Mouse (Mus musculus): Measurements from ENCODE around the gene Gm6096. TPM values are rescaled to one million over a fixed set of nuclear protein-coding genes. Genes with fewer than 3 reads are reported as not detected.

The Gm6096 gene
- polyA plus RNA-seq, 1 experiment: 0.13 TPM

DNA sequence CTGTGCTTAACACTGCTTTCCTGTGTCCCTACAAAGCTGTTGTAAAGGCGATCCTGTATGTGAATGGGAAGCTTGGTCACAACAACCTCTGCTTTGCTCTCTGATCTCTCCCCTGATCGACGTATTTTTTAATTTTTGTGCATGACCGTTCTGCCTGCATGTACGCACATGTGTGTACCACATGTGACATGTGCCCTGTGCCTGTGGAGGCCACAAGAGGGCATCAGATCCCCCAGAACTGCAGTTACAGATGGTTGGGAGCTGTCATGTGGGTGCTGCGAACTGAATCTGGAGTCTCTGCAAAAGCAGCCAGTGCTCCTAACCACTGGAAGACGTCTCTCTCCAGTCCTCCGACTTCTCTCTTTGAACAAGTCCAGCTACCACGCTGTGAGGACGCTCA lies 28.5 kb upstream of the Gm6096 start:
- Histone ChIP-seq H3K79me2 (ENCODE audit: control insufficient read depth, insufficient read depth) (peaks cover 38% of the 10 kb centered on the region), H3K27me3 (ENCODE audit: control insufficient read depth, insufficient read depth, insufficient read length) (no peaks in the 10 kb centered on the region), H3K4me2 (ENCODE audit: low read depth) (no peak overlapping the region), H3K4me3 (no peak overlapping the region), H3K36me3 (ENCODE audit: control insufficient read depth, insufficient read depth) (peaks cover 43% of the 10 kb centered on the region), H3ac (ENCODE audit: control insufficient read depth, insufficient read length) (no peak overlapping the region)
- TF ChIP-seq REST (IDR thresholded peaks at IDR 0.05; ENCODE audit: insufficient read depth, insufficient read length) (no peak), CEBPB (IDR thresholded peaks at IDR 0.05; ENCODE audit: insufficient read depth, poor library complexity, severe bottlenecking) (no peak), TCF12 (IDR thresholded peaks at IDR 0.05; ENCODE audit: insufficient read depth, poor library complexity, severe bottlenecking) (no peak), POLR2AphosphoS2 (IDR thresholded peaks at IDR 0.05; ENCODE audit: insufficient read length, low read depth) (no peak), MAX (IDR thresholded peaks at IDR 0.05; ENCODE audit: low read depth) (no peak), POLR2A (IDR thresholded peaks at IDR 0.05; ENCODE audit: insufficient read length, low read depth) (no peak), USF1 (IDR thresholded peaks at IDR 0.05; ENCODE audit: low read depth) (no peak), E2F4 (IDR thresholded peaks at IDR 0.05; ENCODE audit: insufficient read depth) (no peak), MYOG (IDR thresholded peaks at IDR 0.05; ENCODE audit: control insufficient read depth in 1 of 3, insufficient read depth in 1 of 3, insufficient read length in 2 of 3, low read depth in 2 of 3) (no peak), TCF3 (IDR thresholded peaks at IDR 0.05; ENCODE audit: insufficient read length, low read depth) (no peak), SRF (IDR thresholded peaks at IDR 0.05; ENCODE audit: control insufficient read depth, insufficient read length, low read depth) (no peak), MYOD1 (IDR thresholded peaks at IDR 0.05; ENCODE audit: control insufficient read depth in 1 of 3, insufficient read length in 2 of 3, low read depth in 2 of 3) (no peak)

DNA sequence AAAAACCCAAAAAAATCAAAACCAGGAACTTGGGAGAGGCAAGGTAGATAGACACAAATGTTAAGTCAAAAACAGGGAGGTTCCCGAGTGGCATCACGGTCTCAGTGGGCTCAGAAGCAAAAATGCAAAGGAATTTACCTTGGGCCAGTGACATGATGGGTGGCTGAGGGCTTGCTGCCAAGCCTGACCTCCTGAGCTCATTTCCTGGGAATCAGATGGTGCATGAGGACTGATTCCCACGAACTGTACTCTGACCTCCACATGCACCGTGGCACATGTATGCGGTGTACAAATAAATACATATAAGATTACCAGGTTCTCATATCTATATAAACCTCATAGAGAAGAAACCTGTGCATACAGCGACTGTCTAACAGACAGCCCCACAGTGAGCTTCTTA lies 26.5 kb upstream of the Gm6096 start:
- TF ChIP-seq CEBPB (IDR thresholded peaks at IDR 0.05; ENCODE audit: insufficient read depth, poor library complexity, severe bottlenecking): no peak
- TF ChIP-seq USF1 (IDR thresholded peaks at IDR 0.05; ENCODE audit: low read depth): no peak
- no peak for TF ChIP-seq MYOG (IDR thresholded peaks at IDR 0.05; ENCODE audit: control insufficient read depth in 1 of 3, insufficient read depth in 1 of 3, insufficient read length in 2 of 3, low read depth in 2 of 3)
- TF ChIP-seq MAX (IDR thresholded peaks at IDR 0.05; ENCODE audit: low read depth): no peak
- no peak for TF ChIP-seq E2F4 (IDR thresholded peaks at IDR 0.05; ENCODE audit: insufficient read depth)
- no peak for TF ChIP-seq POLR2AphosphoS2 (IDR thresholded peaks at IDR 0.05; ENCODE audit: insufficient read length, low read depth)
- TF ChIP-seq REST (IDR thresholded peaks at IDR 0.05; ENCODE audit: insufficient read depth, insufficient read length): no peak
- TF ChIP-seq MYOD1 (IDR thresholded peaks at IDR 0.05; ENCODE audit: control insufficient read depth in 1 of 3, insufficient read length in 2 of 3, low read depth in 2 of 3): no peak
- TF ChIP-seq TCF12 (IDR thresholded peaks at IDR 0.05; ENCODE audit: insufficient read depth, poor library complexity, severe bottlenecking): no peak
- no peak for TF ChIP-seq SRF (IDR thresholded peaks at IDR 0.05; ENCODE audit: control insufficient read depth, insufficient read length, low read depth)
- TF ChIP-seq TCF3 (IDR thresholded peaks at IDR 0.05; ENCODE audit: insufficient read length, low read depth): no peak
- TF ChIP-seq POLR2A (IDR thresholded peaks at IDR 0.05; ENCODE audit: insufficient read length, low read depth): no peak
- Histone ChIP-seq H3K36me3 (ENCODE audit: control insufficient read depth, insufficient read depth) (peaks cover 33% of the 10 kb centered on the region), H3K4me2 (ENCODE audit: low read depth) (no peak overlapping the region), H3K27me3 (ENCODE audit: control insufficient read depth, insufficient read depth, insufficient read length) (no peaks in the 10 kb centered on the region), H3ac (ENCODE audit: control insufficient read depth, insufficient read length) (no peak overlapping the region), H3K79me2 (ENCODE audit: control insufficient read depth, insufficient read depth) (peaks cover 58% of the 10 kb centered on the region), H3K4me3 (no peak overlapping the region)

DNA sequence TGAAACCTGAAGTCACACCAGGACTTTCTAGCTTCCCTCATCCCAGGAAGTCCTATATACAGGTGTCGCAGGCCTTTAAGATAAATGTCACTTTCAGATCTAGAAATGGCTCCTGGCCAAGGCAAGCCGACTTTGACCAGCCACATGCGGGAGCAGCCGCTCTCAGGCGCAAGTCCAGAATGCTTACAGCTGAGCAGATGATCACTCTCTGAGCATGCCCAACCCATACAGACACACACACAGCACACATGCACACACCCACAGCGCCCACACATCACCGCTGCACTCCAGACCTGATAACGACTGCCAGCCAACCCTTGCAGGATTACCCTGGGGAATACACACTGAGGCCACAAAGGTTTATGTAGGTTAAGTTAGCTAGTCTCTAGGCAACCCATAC lies 24.8 kb upstream of the Gm6096 start:
- H3ac ChIP-seq (ENCODE audit: control insufficient read depth, insufficient read length): no peak overlapping the region
- peak overlapping the region; percentile 74 for H3K4me2 ChIP-seq (ENCODE audit: low read depth)

DNA sequence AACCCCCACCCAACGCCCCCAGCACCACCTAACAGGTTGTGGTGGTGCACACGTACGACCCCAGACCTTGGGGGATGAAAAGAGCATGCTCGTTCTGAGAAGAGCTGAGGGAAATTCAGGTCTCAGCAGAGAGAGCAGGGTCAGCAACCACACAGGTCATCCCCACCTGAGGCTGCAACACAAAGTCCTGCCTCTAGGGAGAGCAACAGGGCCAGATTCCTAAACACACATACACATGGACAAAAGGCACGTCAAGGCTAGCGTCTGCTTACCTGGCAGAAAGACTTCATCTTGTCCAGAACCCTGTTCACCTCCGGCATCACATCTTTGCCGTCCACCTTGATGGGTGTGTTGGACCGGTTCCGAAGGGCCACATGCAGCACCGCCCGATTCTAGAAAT lies 24.0 kb upstream of the Gm6096 start:
- no peak overlapping the region for H3ac ChIP-seq (ENCODE audit: control insufficient read depth, insufficient read length)
- H3K4me2 ChIP-seq (ENCODE audit: low read depth): peak overlapping the region; percentile 74
- H3K79me2 ChIP-seq (ENCODE audit: control insufficient read depth, insufficient read depth): peaks cover 64% of the 10 kb centered on the region
- no peaks in the 10 kb centered on the region for H3K27me3 ChIP-seq (ENCODE audit: control insufficient read depth, insufficient read depth, insufficient read length)
- peak overlapping the region; percentile 85 for H3K4me3 ChIP-seq
- no peak for TF ChIP-seq POLR2A (IDR thresholded peaks at IDR 0.05; ENCODE audit: insufficient read length, low read depth)
- no peak for TF ChIP-seq MAX (IDR thresholded peaks at IDR 0.05; ENCODE audit: low read depth)
- TF ChIP-seq REST (IDR thresholded peaks at IDR 0.05; ENCODE audit: insufficient read depth, insufficient read length): no peak
- TF ChIP-seq TCF3 (IDR thresholded peaks at IDR 0.05; ENCODE audit: insufficient read length, low read depth): no peak
- TF ChIP-seq CEBPB (IDR thresholded peaks at IDR 0.05; ENCODE audit: insufficient read depth, poor library complexity, severe bottlenecking): no peak
- TF ChIP-seq USF1 (IDR thresholded peaks at IDR 0.05; ENCODE audit: low read depth): no peak
- TF ChIP-seq E2F4 (IDR thresholded peaks at IDR 0.05; ENCODE audit: insufficient read depth): no peak
- TF ChIP-seq MYOG (IDR thresholded peaks at IDR 0.05; ENCODE audit: control insufficient read depth in 1 of 3, insufficient read depth in 1 of 3, insufficient read length in 2 of 3, low read depth in 2 of 3): no peak
- TF ChIP-seq POLR2AphosphoS2 (IDR thresholded peaks at IDR 0.05; ENCODE audit: insufficient read length, low read depth): no peak
- TF ChIP-seq MYOD1 (IDR thresholded peaks at IDR 0.05; ENCODE audit: control insufficient read depth in 1 of 3, insufficient read length in 2 of 3, low read depth in 2 of 3): no peak
- TF ChIP-seq TCF12 (IDR thresholded peaks at IDR 0.05; ENCODE audit: insufficient read depth, poor library complexity, severe bottlenecking): no peak
- TF ChIP-seq SRF (IDR thresholded peaks at IDR 0.05; ENCODE audit: control insufficient read depth, insufficient read length, low read depth): no peak
- peaks cover 22% of the 10 kb centered on the region for H3K36me3 ChIP-seq (ENCODE audit: control insufficient read depth, insufficient read depth)

More for the DNA sequence above, 24.8 kb upstream of the Gm6096 start:
- H3K27me3 ChIP-seq (ENCODE audit: control insufficient read depth, insufficient read depth, insufficient read length): no peaks in the 10 kb centered on the region
- peaks cover 64% of the 10 kb centered on the region for H3K79me2 ChIP-seq (ENCODE audit: control insufficient read depth, insufficient read depth)
- peaks cover 26% of the 10 kb centered on the region for H3K36me3 ChIP-seq (ENCODE audit: control insufficient read depth, insufficient read depth)
- TF ChIP-seq TCF3 (IDR thresholded peaks at IDR 0.05; ENCODE audit: insufficient read length, low read depth) (no peak), E2F4 (IDR thresholded peaks at IDR 0.05; ENCODE audit: insufficient read depth) (no peak), MYOG (IDR thresholded peaks at IDR 0.05; ENCODE audit: control insufficient read depth in 1 of 3, insufficient read depth in 1 of 3, insufficient read length in 2 of 3, low read depth in 2 of 3) (no peak), REST (IDR thresholded peaks at IDR 0.05; ENCODE audit: insufficient read depth, insufficient read length) (no peak), TCF12 (IDR thresholded peaks at IDR 0.05; ENCODE audit: insufficient read depth, poor library complexity, severe bottlenecking) (no peak), USF1 (IDR thresholded peaks at IDR 0.05; ENCODE audit: low read depth) (no peak), SRF (IDR thresholded peaks at IDR 0.05; ENCODE audit: control insufficient read depth, insufficient read length, low read depth) (no peak), MAX (IDR thresholded peaks at IDR 0.05; ENCODE audit: low read depth) (no peak), POLR2AphosphoS2 (IDR thresholded peaks at IDR 0.05; ENCODE audit: insufficient read length, low read depth) (no peak), CEBPB (IDR thresholded peaks at IDR 0.05; ENCODE audit: insufficient read depth, poor library complexity, severe bottlenecking) (no peak), MYOD1 (IDR thresholded peaks at IDR 0.05; ENCODE audit: control insufficient read depth in 1 of 3, insufficient read length in 2 of 3, low read depth in 2 of 3) (no peak), POLR2A (IDR thresholded peaks at IDR 0.05; ENCODE audit: insufficient read length, low read depth) (no peak)
- H3K4me3 ChIP-seq: no peak overlapping the region
